Mouse (Mus musculus): Measurements from ENCODE around the gene Gm44502.

Gene Gm44502

DNA sequence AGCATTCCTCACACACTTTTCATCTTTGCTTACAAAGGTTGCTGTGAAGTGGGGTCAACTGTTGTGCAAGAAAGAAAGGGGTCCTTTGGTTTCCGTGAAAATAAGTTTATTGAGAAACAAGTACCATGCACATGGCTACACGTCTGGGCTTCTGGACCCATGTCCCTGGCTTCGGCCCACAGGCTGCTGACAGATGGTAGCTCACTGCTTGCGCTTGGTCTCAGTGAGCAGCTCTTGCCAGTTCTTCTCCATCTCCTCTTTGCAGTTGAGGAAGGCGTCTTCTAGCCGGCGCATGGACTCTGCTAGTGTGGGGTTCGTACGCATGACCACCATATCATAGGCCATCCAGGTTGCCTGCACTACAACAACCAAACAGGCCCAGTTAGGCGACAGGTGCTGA is 39.4 kb downstream of the Gm44502 start:
- DNase-seq = no peak

DNA sequence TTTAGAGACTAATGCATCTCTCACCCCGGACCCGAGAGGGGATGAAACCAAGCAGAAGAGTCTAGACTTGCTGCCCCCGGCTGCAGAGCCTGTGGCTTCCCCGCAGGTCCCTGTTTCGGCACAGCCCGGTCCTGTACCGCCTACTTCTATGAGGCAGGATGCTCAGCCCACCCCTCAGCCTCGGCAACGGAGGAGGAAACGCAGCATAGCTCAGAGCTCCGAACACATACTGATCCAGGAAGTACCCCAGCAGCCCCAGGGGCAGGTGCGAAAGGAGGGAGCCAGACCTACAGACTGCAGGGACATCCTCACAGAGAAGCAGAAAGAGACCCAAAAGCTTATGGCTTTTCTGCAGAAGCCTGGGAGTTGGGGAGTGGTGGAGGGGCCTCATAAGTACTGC is 42.4 kb downstream of the Gm44502 start:
- no peak for DNase-seq

DNA sequence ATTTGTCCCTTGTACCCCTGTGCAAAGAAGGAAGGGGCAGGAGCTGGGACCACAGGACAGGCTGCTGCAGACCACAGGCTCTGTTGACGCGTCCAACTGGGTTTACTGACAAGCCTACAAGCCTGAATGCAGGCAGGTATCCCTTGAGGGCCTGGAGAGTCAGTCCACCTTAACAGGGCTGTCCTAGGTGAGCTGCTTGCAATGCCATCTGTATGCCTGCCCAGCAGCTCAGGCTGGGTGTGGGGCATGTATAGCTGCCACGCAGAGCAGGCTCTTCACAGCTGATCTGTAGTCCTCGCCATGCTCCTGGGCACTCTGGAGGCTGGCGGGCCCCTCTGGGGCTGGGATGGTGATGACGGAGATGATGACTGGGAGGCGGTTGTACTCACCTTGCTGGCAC is 44.9 kb downstream of the Gm44502 start, which contains the start of gene Klhdc7b:
Gene Klhdc7b, plus strand, starts transcription at position 301 of the 400 bp plus-strand sequence.
- DNase-seq = no peak

DNA sequence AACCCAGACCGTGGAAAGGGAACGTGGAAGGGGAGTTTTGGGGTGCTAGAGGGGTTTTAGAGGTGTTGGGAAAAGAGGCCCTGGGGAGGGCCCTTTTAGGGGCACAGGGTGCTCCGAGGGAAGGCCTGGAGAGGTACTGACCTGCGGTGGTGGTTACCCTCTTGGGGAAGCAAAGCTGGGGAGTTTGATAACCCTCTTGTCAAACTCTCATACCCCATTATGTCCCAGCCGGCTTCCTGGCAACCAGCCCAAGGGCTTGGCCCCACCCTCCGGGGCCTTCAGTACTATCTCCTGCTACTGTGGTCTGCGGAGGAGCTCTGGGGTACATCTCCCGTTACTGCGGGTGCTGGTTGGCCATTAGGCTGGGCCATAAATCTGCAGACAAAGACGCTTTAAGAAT is 50.1 kb downstream of the Gm44502 start:
- no peak for DNase-seq

DNA sequence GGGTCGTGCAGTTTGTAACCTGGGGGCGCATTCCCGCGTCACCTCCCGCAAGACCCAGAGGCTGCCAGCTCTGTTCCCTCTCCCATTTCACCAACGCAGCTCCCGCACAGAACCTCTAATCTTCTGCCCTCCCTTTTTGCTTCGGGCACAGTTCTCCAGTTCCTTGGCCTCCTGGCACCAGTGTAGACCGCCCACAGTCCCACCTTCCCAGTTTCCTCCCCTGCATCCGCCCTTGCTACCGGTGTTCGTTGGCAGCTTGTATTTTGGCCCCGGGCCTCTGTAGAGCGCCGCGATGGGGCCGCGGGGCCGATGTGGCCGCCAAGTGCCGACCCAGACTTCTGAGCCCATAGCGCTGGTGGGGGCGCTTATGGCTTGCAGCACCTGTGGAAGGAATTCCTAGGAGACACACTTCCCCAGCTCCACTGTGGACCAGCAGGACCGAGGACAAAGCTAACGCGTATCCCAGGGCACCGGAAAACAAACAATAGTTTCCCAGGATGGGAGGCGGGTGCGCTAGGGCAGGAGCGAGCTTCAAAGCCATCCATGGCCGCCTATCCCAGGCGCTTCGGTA is 50.6 kb downstream of the Gm44502 start, which contains the start of gene Odf3b:
Gene Odf3b, minus strand, starts transcription at position 452 of the 571 bp plus-strand sequence.
- peak; percentile 52 for DNase-seq

GRCm38 (mm10) chr15:89377938-89378828 is 51.3 kb downstream of the Gm44502 start:
- DNase-seq = peak; percentile 15

GRCm38 (mm10) chr15:89377362-89377761 is 52.1 kb downstream of the Gm44502 start:
- DNase-seq = no peak

GRCm38 (mm10) chr15:89376957-89377356 is 52.5 kb downstream of the Gm44502 start, which contains the start of gene Tymp:
TSS of gene Tymp (minus strand) at chr15:89377039.
- no peak for DNase-seq

- no peak for DNase-seq
These were observed 53.5 kb downstream of the Gm44502 start for GRCm38 (mm10) chr15:89376040-89376439.

DNA sequence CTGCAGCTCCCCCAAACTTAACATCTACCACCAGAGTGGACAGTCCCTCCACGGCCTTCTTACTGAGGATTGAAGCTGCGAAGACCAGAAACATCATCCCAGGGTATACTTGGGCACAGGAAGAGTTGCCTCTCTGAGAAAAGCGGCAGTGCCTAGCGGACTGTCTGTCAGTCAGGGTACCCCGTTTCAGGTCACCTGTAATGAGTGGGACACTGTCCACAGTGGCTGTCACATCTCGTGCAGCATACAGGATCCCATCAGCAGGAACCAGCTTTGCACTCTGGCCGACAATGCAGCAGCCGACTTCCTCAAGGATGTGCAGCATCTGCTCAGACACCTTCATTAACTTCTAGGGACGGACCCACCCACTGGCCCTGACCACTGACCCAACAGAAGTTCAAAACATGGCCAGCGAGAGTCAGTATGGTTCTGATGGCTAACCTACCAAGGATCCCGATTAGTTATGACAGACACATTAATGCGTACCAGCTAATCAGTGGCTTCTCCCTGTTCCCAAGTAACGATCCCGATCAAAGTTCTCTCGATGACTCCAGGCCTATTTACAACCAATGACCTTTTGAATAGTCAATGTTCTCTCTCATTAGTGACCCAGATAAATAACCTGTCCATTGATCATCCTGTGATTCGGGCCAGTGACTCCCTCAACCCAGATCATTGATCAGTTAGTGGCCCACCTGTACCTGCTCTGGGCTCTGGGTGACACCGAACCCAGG is 54.5 kb downstream of the Gm44502 start:
- DNase-seq = no peak

GRCm38 (mm10) chr15:89374340-89374739 is 55.2 kb downstream of the Gm44502 start:
- no peak for DNase-seq

GRCm38 (mm10) chr15:89373762-89374248 is 55.7 kb downstream of the Gm44502 start, which contains the start of gene Sco2:
TSS of gene Sco2 (minus strand) at chr15:89373846.
- DNase-seq = peak; percentile 97

DNA sequence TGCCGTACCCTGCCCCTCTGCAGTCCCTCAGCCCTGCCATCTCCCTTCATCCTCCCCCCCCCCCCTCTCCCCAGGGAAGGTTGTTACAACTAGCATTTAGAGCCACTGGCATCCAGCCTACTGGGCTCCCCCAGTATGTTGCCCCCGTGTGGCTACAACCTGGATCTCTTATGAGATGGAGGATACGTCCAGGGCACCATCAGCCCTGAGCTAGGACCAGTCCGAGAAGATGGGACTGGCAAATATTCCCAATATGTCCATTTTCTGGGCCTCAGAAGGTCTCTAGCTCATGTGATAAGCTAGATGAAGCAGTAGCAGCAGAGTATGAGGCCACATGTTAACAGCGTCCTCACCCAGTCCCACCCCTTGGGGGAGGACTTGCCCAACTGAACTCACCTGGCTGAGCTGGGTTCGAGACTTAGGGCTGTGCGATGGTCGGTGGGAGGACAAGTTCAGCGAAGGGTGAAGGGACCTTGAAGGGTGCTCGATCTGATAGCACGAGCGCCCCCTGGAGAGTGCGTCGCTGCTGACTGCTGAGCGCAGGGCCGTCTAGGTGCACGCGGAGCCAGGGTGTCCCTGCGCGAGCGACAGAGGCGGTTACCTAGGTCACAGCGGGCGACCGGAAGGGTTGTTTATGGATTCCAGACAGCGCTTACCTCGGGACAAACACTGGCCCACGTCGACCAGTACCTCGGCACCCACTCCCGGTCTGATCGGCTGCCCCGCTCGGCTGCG is 56.3 kb downstream of the Gm44502 start:
- peak; percentile 89 for DNase-seq

- no peak for DNase-seq
These were observed 57.0 kb downstream of the Gm44502 start for GRCm38 (mm10) chr15:89372536-89372935.

GRCm38 (mm10) chr15:89372068-89372467 is 57.4 kb downstream of the Gm44502 start:
- no peak for DNase-seq
